Mouse (Mus musculus) CD4-positive, CD25-positive, alpha-beta regulatory T cell, adult 4 months (primary cell): ENCODE data around the gene Phf24. TPM values are rescaled to one million over a fixed set of nuclear protein-coding genes. Genes with fewer than 3 reads are reported as not detected.

Source experiments
- polyA plus RNA-seq, 2 experiments: library from polyadenylated mRNA; unstranded; fragments of 100-300 nt; shearing (Covaris generic); gene quantifications; one replicate each; pipeline ENCODE4 v1.2.1; 2017

Gene Phf24
- polyA plus RNA-seq, 2 experiments from 2014 or later = 0.05 TPM; not detected in 1

Other genes starting within 250 kb of the Phf24 start
- not detected for gene 4930578G10Rik, start 181.1 kb upstream of the Phf24 start, polyA plus RNA-seq
- not detected for gene Ccl19, start 160.1 kb upstream of the Phf24 start, polyA plus RNA-seq
- not detected for gene Ccl21a, start 142.7 kb upstream of the Phf24 start, polyA plus RNA-seq
- gene Fam205a1, start 62.8 kb upstream of the Phf24 start, polyA plus RNA-seq = not detected
- not detected for gene Gm12394, start 59.9 kb upstream of the Phf24 start, polyA plus RNA-seq
- gene Fam205c, start 42.4 kb upstream of the Phf24 start, polyA plus RNA-seq = not detected
- 1 to 10 TPM; 4.9 to 7.0 TPM for gene Dnajb5, start 33.2 kb downstream of the Phf24 start, polyA plus RNA-seq
- gene 1700022I11Rik, start 52.9 kb downstream of the Phf24 start, polyA plus RNA-seq = under 1 TPM in 1 of 2 experiments, not detected in 1; 0.48 TPM
- 100 to 1,000 TPM; 164 to 202 TPM for gene Vcp, start 83.8 kb downstream of the Phf24 start, polyA plus RNA-seq
- gene Fancg, start 93.8 kb downstream of the Phf24 start, polyA plus RNA-seq = 10 to 100 TPM; 23.3 to 38.7 TPM
- gene Pigo, start 109.2 kb downstream of the Phf24 start, polyA plus RNA-seq = 10 to 100 TPM; 12.1 to 34.1 TPM
- 100 to 1,000 TPM; 137 to 170 TPM for gene Stoml2, start 115.0 kb downstream of the Phf24 start, polyA plus RNA-seq
- 1 to 10 TPM; 1.5 to 2.3 TPM for gene Fam214b, start 129.6 kb downstream of the Phf24 start, polyA plus RNA-seq
- under 1 TPM; 0.05 to 0.29 TPM for gene Unc13b, start 142.3 kb downstream of the Phf24 start, polyA plus RNA-seq